Mouse (Mus musculus): ENCODE measurements around the gene Sobp.

Gene Sobp

GRCm38 (mm10) chr10:43041794-43042193, 132.5 kb downstream of the Sobp start:
- no peak for TF ChIP-seq GATA4 (IDR thresholded peaks at IDR 0.05; ENCODE audit: insufficient replicate concordance, low read length)

GRCm38 (mm10) chr10:43037455-43037793, 136.9 kb downstream of the Sobp start:
- no peak for TF ChIP-seq GATA4 (IDR thresholded peaks at IDR 0.05; ENCODE audit: insufficient replicate concordance, low read length)

- TF ChIP-seq GATA4 (IDR thresholded peaks at IDR 0.05; ENCODE audit: insufficient replicate concordance, low read length), result no peak
Observed at GRCm38 (mm10) chr10:43036646-43037454, 137.5 kb downstream of the Sobp start.

- TF ChIP-seq GATA4 (IDR thresholded peaks at IDR 0.05; ENCODE audit: insufficient replicate concordance, low read length), result no peak
Observed at GRCm38 (mm10) chr10:43035579-43035978, 138.8 kb downstream of the Sobp start.

GRCm38 (mm10) chr10:43034811-43035210, 139.5 kb downstream of the Sobp start:
- peak; percentile 25; the same call in 1 of the 2 replicates for TF ChIP-seq GATA4 (IDR thresholded peaks at IDR 0.05; ENCODE audit: insufficient replicate concordance, low read length)

- TF ChIP-seq GATA4 (IDR thresholded peaks at IDR 0.05; ENCODE audit: insufficient replicate concordance, low read length), result no peak
Observed at GRCm38 (mm10) chr10:43033481-43034248, 140.7 kb downstream of the Sobp start.

GRCm38 (mm10) chr10:43027006-43027405, 147.3 kb downstream of the Sobp start:
- no peak for TF ChIP-seq GATA4 (IDR thresholded peaks at IDR 0.05; ENCODE audit: insufficient replicate concordance, low read length)

- no peak for TF ChIP-seq GATA4 (IDR thresholded peaks at IDR 0.05; ENCODE audit: insufficient replicate concordance, low read length)
Observed at GRCm38 (mm10) chr10:43023454-43024194, 150.7 kb downstream of the Sobp start.

GRCm38 (mm10) chr10:43022190-43022761, 152.1 kb downstream of the Sobp start:
- TF ChIP-seq GATA4 (IDR thresholded peaks at IDR 0.05; ENCODE audit: insufficient replicate concordance, low read length), result no peak

GRCm38 (mm10) chr10:43021512-43022116, 152.7 kb downstream of the Sobp start:
- no peak for TF ChIP-seq GATA4 (IDR thresholded peaks at IDR 0.05; ENCODE audit: insufficient replicate concordance, low read length)

- no peak for TF ChIP-seq GATA4 (IDR thresholded peaks at IDR 0.05; ENCODE audit: insufficient replicate concordance, low read length)
Observed at GRCm38 (mm10) chr10:43021017-43021416, 153.3 kb downstream of the Sobp start.

- no peak for TF ChIP-seq GATA4 (IDR thresholded peaks at IDR 0.05; ENCODE audit: insufficient replicate concordance, low read length)
Observed at GRCm38 (mm10) chr10:43014782-43015181, 159.5 kb downstream of the Sobp start.

- TF ChIP-seq GATA4 (IDR thresholded peaks at IDR 0.05; ENCODE audit: insufficient replicate concordance, low read length), result no peak
Observed at GRCm38 (mm10) chr10:43014358-43014757, 160.0 kb downstream of the Sobp start.

GRCm38 (mm10) chr10:43008116-43008515, 166.2 kb downstream of the Sobp start:
- no peak for TF ChIP-seq GATA4 (IDR thresholded peaks at IDR 0.05; ENCODE audit: insufficient replicate concordance, low read length)

GRCm38 (mm10) chr10:43006534-43006933, 167.8 kb downstream of the Sobp start:
- TF ChIP-seq GATA4 (IDR thresholded peaks at IDR 0.05; ENCODE audit: insufficient replicate concordance, low read length), result no peak
